In genomic region chr16:57278976-57279626, GRCm38 (mm10) we compare ENCODE assay signal across 20 mouse cellular contexts. TPM values are rescaled to one million over a fixed set of nuclear protein-coding genes. Genes with fewer than 3 reads are reported as not detected.
"Had no signal": no experiment of that assay in that cellular context is flagged by ENCODE, and none has a peak within 500 bp of the region (broad histone marks: within the 10 kb centered on the region; RNA-seq: fewer than 3 reads in every experiment).

No protein-coding gene starts in this region.

- H3K4me1 ChIP-seq: liver, embryonic 13.5 days; midbrain, embryonic 12.5 days; midbrain, embryonic 15.5 days; neural tube, embryonic 12.5 days; neural tube, embryonic 15.5 days; stomach, embryonic 15.5 days had no signal

- H3K4me2 ChIP-seq: liver, embryonic 13.5 days; midbrain, embryonic 12.5 days; midbrain, embryonic 15.5 days; neural tube, embryonic 12.5 days; neural tube, embryonic 15.5 days; stomach, embryonic 15.5 days had no signal

- DNase-seq: kidney, adult 8-10 months; kidney, postnatal 25 days; layer of hippocampus, adult 9-11 months; liver, embryonic 13.5 days; lung, adult 2 months; lung, postnatal 36 days; retina, postnatal 1 day; right cerebral cortex, postnatal 25 days; spleen, adult 18-20 months; thymus, postnatal 25 days had no signal

- ATAC-seq: midbrain, embryonic 15.5 days had no signal

- H3K36me3 ChIP-seq: liver, embryonic 13.5 days; midbrain, embryonic 12.5 days; midbrain, embryonic 15.5 days; neural tube, embryonic 12.5 days; neural tube, embryonic 15.5 days; stomach, embryonic 15.5 days had no signal

- H3K27me3 ChIP-seq: liver, embryonic 13.5 days; midbrain, embryonic 12.5 days; midbrain, embryonic 15.5 days; neural tube, embryonic 12.5 days; neural tube, embryonic 15.5 days; stomach, embryonic 15.5 days had no signal

- H3K9ac ChIP-seq: liver, embryonic 13.5 days; midbrain, embryonic 12.5 days; midbrain, embryonic 15.5 days; neural tube, embryonic 12.5 days; neural tube, embryonic 15.5 days; stomach, embryonic 15.5 days had no signal

- H3K9me3 ChIP-seq: liver, embryonic 13.5 days; midbrain, embryonic 12.5 days; midbrain, embryonic 15.5 days; neural tube, embryonic 12.5 days; neural tube, embryonic 15.5 days; stomach, embryonic 15.5 days had no signal

- H3K4me3 ChIP-seq: layer of hippocampus, adult 2 months; left cerebral cortex, adult 2 months; liver, embryonic 13.5 days; midbrain, embryonic 12.5 days; midbrain, embryonic 15.5 days; neural tube, embryonic 12.5 days; neural tube, embryonic 15.5 days; stomach, embryonic 15.5 days had no signal

- H3K27ac ChIP-seq: layer of hippocampus, adult 2 months; left cerebral cortex, adult 2 months; liver, embryonic 13.5 days; midbrain, embryonic 12.5 days; midbrain, embryonic 15.5 days; neural tube, embryonic 12.5 days; neural tube, embryonic 15.5 days; stomach, embryonic 15.5 days had no signal

RNA-seq across cellular contexts. Expression of gene Tmem30c, which starts 13.6 kb away (rescaled TPM):
- total RNA-seq: liver, adult 2 months had no signal
- polyA plus RNA-seq: kidney, embryonic 16.5 days; liver, adult 2 months; liver, embryonic 13.5 days; liver, embryonic 16.5 days; lung, adult 2 months had no signal
